Mouse (Mus musculus) CH12.LX (cell line): ENCODE data around the gene Prkcd. TPM values are rescaled to one million over a fixed set of nuclear protein-coding genes. Genes with fewer than 3 reads are reported as not detected.

Source experiments
- DNase-seq: peaks from one replicate; pipeline ENCODE4 v3.0.0-alpha.2; 2013; ENCODE audit errors: extremely low read depth
- H3K27ac ChIP-seq: 2 replicates; pipeline ENCODE4 v1.5.1; 2012; ENCODE audit warnings: low read depth, mild to moderate bottlenecking, control low read depth, moderate library complexity; ENCODE audit not compliant: insufficient read depth
- H3K27me3 ChIP-seq: replicated peaks from 2 replicates; pipeline ENCODE3; 2012; ENCODE audit warnings: inconsistent platforms
- H3K36me3 ChIP-seq, 2 experiments: replicated peaks in 1 of 2; 2 replicates each; pipeline versions ENCODE3 to v1.6.1; 2012; ENCODE audit warnings: inconsistent platforms in 1 of 2, low read length in 1 of 2, mild to moderate bottlenecking in 1 of 2, mixed read lengths in 1 of 2, moderate library complexity in 1 of 2; ENCODE audit not compliant: control insufficient read depth in 1 of 2, insufficient read depth in 1 of 2
- H3K4me1 ChIP-seq, 2 experiments: 2 replicates each; pipeline ENCODE4 v1.6.1; 2012; ENCODE audit warnings: inconsistent platforms in 1 of 2, moderate library complexity in 1 of 2; ENCODE audit not compliant: insufficient read depth in 2 of 2, control insufficient read depth in 1 of 2
- H3K4me2 ChIP-seq: 2 replicates; pipeline ENCODE4 v1.6.1; 2012; ENCODE audit warnings: low read depth, mild to moderate bottlenecking, control low read depth; ENCODE audit not compliant: poor library complexity, insufficient read depth, severe bottlenecking
- H3K4me3 ChIP-seq, 3 experiments: fragments of 150-350 bp in 1 of 3; sonication (generic) in 1 of 3; replicated peaks in 1 of 3; 2 replicates each; pipeline versions ENCODE3 to v1.5.1; 2011 to 2012; ENCODE audit warnings: low read depth in 2 of 3, low read length in 2 of 3, mild to moderate bottlenecking in 2 of 3, moderate library complexity in 2 of 3, control low read depth in 1 of 3, improper control_type of control experiment in 1 of 3, inconsistent platforms in 1 of 3, mixed read lengths in 1 of 3; ENCODE audit not compliant: poor library complexity in 1 of 3
- H3K79me2 ChIP-seq: replicated peaks from 2 replicates; pipeline ENCODE4 v1.6.1; 2012; ENCODE audit warnings: mild to moderate bottlenecking, moderate library complexity; ENCODE audit not compliant: control insufficient read depth, poor library complexity, insufficient read depth, severe bottlenecking; ENCODE audit errors: extremely low read depth
- H3K9ac ChIP-seq: 2 replicates; pipeline ENCODE4 v1.6.1; 2012; ENCODE audit warnings: low read depth, mild to moderate bottlenecking, control low read depth, moderate library complexity; ENCODE audit not compliant: insufficient read depth
- H3K9me3 ChIP-seq: replicated peaks from 2 replicates; pipeline ENCODE3; 2012; ENCODE audit warnings: low read length, inconsistent platforms, mixed read lengths
- BHLHE40 ChIP-seq: IDR thresholded peaks from 2 replicates; pipeline ENCODE4 v1.6.1; 2011; ENCODE audit warnings: mild to moderate bottlenecking, low read depth, low read length, improper control_type of control experiment
- CHD2 ChIP-seq: IDR thresholded peaks from 2 replicates; pipeline ENCODE4 v1.6.1; 2011; ENCODE audit warnings: low read length, improper control_type of control experiment
- E2F4 ChIP-seq: IDR thresholded peaks from 2 replicates; pipeline ENCODE4 v1.6.1; 2011; ENCODE audit warnings: low read depth, low read length, improper control_type of control experiment; ENCODE audit not compliant: insufficient replicate concordance
- ELF1 ChIP-seq: IDR thresholded peaks from 2 replicates; pipeline ENCODE4 v1.6.1; 2014; ENCODE audit warnings: low read depth, mild to moderate bottlenecking, inconsistent platforms, low read length, improper control_type of control experiment
- EP300 ChIP-seq: IDR thresholded peaks from 2 replicates; pipeline ENCODE4 v1.6.1; 2011; ENCODE audit warnings: low read length, improper control_type of control experiment
- ETS1 ChIP-seq: conservative IDR thresholded peaks from 2 replicates; pipeline ENCODE4 v1.6.1; 2012; ENCODE audit warnings: low read depth, mild to moderate bottlenecking, inconsistent platforms, low read length, improper control_type of control experiment, moderate library complexity
- GABPA ChIP-seq: IDR thresholded peaks from 2 replicates; pipeline ENCODE4 v1.6.1; 2012; ENCODE audit warnings: low read depth, low read length, improper control_type of control experiment, inconsistent platforms; ENCODE audit not compliant: insufficient replicate concordance
- IRF4 ChIP-seq: IDR thresholded peaks from 2 replicates; pipeline ENCODE4 v1.6.1; 2014; ENCODE audit warnings: low read depth, mild to moderate bottlenecking, inconsistent platforms, low read length, improper control_type of control experiment
- KAT2A ChIP-seq: IDR thresholded peaks from 2 replicates; pipeline ENCODE4 v1.6.1; 2012; ENCODE audit warnings: low read length, improper control_type of control experiment, inconsistent platforms; ENCODE audit not compliant: insufficient replicate concordance
- MAFK ChIP-seq: IDR thresholded peaks from 2 replicates; pipeline ENCODE4 v1.6.1; 2011; ENCODE audit warnings: low read length, improper control_type of control experiment; ENCODE audit not compliant: insufficient replicate concordance
- MAX ChIP-seq: IDR thresholded peaks from 2 replicates; pipeline ENCODE4 v1.6.1; 2011; ENCODE audit warnings: low read length, improper control_type of control experiment
- MAZ ChIP-seq: IDR thresholded peaks from 2 replicates; pipeline ENCODE4 v1.6.1; 2012; ENCODE audit warnings: low read depth, mild to moderate bottlenecking, inconsistent platforms, low read length, improper control_type of control experiment, moderate library complexity
- MEF2A ChIP-seq: IDR thresholded peaks from 2 replicates; pipeline ENCODE4 v1.6.1; 2014; ENCODE audit warnings: low read depth, mild to moderate bottlenecking, inconsistent platforms, low read length, improper control_type of control experiment, borderline replicate concordance
- MXI1 ChIP-seq: IDR thresholded peaks from 2 replicates; pipeline ENCODE4 v1.6.1; 2011; ENCODE audit warnings: mild to moderate bottlenecking, low read depth, low read length, improper control_type of control experiment
- MYC ChIP-seq: IDR thresholded peaks from 2 replicates; pipeline ENCODE4 v1.6.1; 2011; ENCODE audit warnings: low read depth, mild to moderate bottlenecking, improper control_type of control experiment, low read length
- NELFE ChIP-seq: IDR thresholded peaks from 2 replicates; pipeline ENCODE4 v1.6.1; 2011; ENCODE audit warnings: low read depth, low read length, improper control_type of control experiment
- NRF1 ChIP-seq: IDR thresholded peaks from 2 replicates; pipeline ENCODE4 v1.6.1; 2014; ENCODE audit warnings: low read depth, mild to moderate bottlenecking, inconsistent platforms, low read length, improper control_type of control experiment, moderate library complexity
- PAX5 ChIP-seq: IDR thresholded peaks from 2 replicates; pipeline ENCODE4 v1.6.1; 2012; ENCODE audit warnings: low read length, inconsistent platforms, mixed read lengths
- POLR2A ChIP-seq: IDR thresholded peaks from 2 replicates; pipeline ENCODE4 v1.6.1; 2011; ENCODE audit warnings: low read depth, mild to moderate bottlenecking, improper control_type of control experiment, low read length
- SIN3A ChIP-seq: IDR thresholded peaks from 2 replicates; pipeline ENCODE4 v1.6.1; 2012; ENCODE audit warnings: low read length, improper control_type of control experiment, inconsistent platforms
- SMC3 ChIP-seq: IDR thresholded peaks from 2 replicates; pipeline ENCODE4 v1.6.1; 2011; ENCODE audit warnings: low read depth, low read length, improper control_type of control experiment
- TCF12 ChIP-seq: IDR thresholded peaks from 2 replicates; pipeline ENCODE4 v1.6.1; 2014; ENCODE audit warnings: low read depth, mild to moderate bottlenecking, inconsistent platforms, low read length, improper control_type of control experiment
- USF1 ChIP-seq: IDR thresholded peaks from 2 replicates; pipeline ENCODE4 v1.6.1; 2014; ENCODE audit warnings: low read depth, mild to moderate bottlenecking, inconsistent platforms, low read length, improper control_type of control experiment
- USF2 ChIP-seq: conservative IDR thresholded peaks from 2 replicates; pipeline ENCODE4 v1.6.1; 2011; ENCODE audit warnings: low read depth, low read length, improper control_type of control experiment
- ZC3H11A ChIP-seq: IDR thresholded peaks from 2 replicates; pipeline ENCODE4 v1.6.1; 2012; ENCODE audit warnings: low read depth, mild to moderate bottlenecking, inconsistent platforms, low read length, improper control_type of control experiment
- ZMIZ1 ChIP-seq: IDR thresholded peaks from 2 replicates; pipeline ENCODE4 v1.6.1; 2012; ENCODE audit warnings: low read depth, mild to moderate bottlenecking, inconsistent platforms, low read length, improper control_type of control experiment
- ZNF384 ChIP-seq: IDR thresholded peaks from 2 replicates; pipeline ENCODE4 v1.6.1; 2012; ENCODE audit warnings: low read depth, low read length, improper control_type of control experiment, inconsistent platforms
- dilution Hi-C: fragments of 300-500 bp; cut with MboI; formaldehyde crosslinking; loops from 2 replicates; pipeline ENCODE4 v1.14.3; 2020; ENCODE audit warnings: low sequenced_read_pairs; ENCODE audit not compliant: extremely low pct_unique_long_range_greater_than_20kb, extremely low pct_ligation_motif_present
- in situ Hi-C: fragments of 300-500 bp; cut with MboI; formaldehyde crosslinking; loops from 3 replicates; pipeline ENCODE4 v1.14.3; 2019; ENCODE audit warnings: low sequenced_read_pairs, low pct_ligation_motif_present, low pct_unique_long_range_greater_than_20kb, mixed read lengths
- polyA plus RNA-seq: library from polyadenylated mRNA; unstranded; fragments of >175 nt; gene quantifications from 2 replicates; pipeline ENCODE4 v1.2.1, GENCODE M21; 2012; ENCODE audit warnings: low read depth; ENCODE audit not compliant: insufficient read length
- total RNA-seq, 2 experiments: library from RNA; depleted of rRNA; stranded (reverse); fragments of 300-350 nt in 1 of 2; fragments of >200 nt in 1 of 2; gene quantifications; 2 replicates each; pipeline ENCODE4 v1.2.3; 2012 to 2014

Gene Prkcd
- total and polyA plus RNA-seq, 3 experiments = 109 to 186 (median 122) TPM

DNA sequence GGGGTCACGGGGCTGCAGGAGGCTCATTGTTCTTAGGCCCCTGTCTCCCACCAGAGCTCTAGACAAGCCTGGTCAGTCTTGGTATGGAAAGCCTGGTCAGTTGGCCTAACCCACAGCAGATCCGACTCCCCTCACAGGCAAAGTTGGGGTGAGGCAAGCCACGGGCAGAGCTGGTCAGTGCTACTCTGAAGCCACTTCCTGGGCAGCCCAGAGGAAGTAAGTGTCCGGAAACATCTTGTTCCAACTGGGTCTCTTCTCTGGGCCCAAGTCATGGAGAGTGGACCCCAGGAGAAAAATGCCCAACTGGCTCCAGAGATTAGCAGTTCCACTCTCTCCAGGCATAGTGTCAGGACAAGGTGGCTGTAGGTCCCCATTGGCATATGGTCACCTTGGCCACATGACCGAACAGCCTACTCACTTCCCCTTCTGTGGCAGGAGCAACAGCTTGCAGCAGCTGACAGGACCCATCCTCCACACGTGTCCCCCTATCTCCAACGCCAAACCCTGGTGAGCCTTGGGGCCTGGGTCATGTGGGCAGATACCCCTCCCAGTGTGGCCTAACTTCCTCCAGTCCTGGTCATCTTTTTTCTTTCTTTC lies 5.9 kb downstream of the Prkcd start:
- in situ Hi-C loops = no loop called here
- Histone ChIP-seq H3K4me2 (no peak overlapping the region), H3K4me1 (peaks cover 64 to 89% of the 10 kb centered on the region in 2 experiments), H3K27me3 (no peaks in the 10 kb centered on the region), H3K4me3 (peak overlapping the region in 1 of 3 experiments; percentile 0), H3K27ac (peak overlapping the region; percentile 29), H3K36me3 (peaks cover 29 to 92% of the 10 kb centered on the region in 2 experiments), H3K9ac (no peak overlapping the region), H3K9me3 (no peaks in the 10 kb centered on the region), H3K79me2 (peaks cover 93% of the 10 kb centered on the region)
- dilution Hi-C loops = no loop called here
- TF ChIP-seq CHD2 (peak; percentile 54; the same call in 1 of the 2 replicates), MYC (peak; percentile 61; the same call in 1 of the 2 replicates), ETS1 (peak; percentile 75), KAT2A (no peak), USF2 (peak; percentile 49), TCF12 (peak; percentile 41; the same call in 1 of the 2 replicates), SIN3A (peak; percentile 68; the same call in 1 of the 2 replicates), GABPA (no peak), ZNF384 (no peak), EP300 (peak; percentile 72), MAX (peak; percentile 82), E2F4 (no peak), ZC3H11A (no peak), PAX5 (no peak), MAFK (no peak), MXI1 (peak; percentile 84), USF1 (peak; percentile 67), BHLHE40 (peak; percentile 89), SMC3 (no peak), MAZ (no peak), IRF4 (peak; percentile 77), MEF2A (no peak), ZMIZ1 (no peak), POLR2A (no peak), ELF1 (peak; percentile 33; the same call in 1 of the 2 replicates), NELFE (no peak), NRF1 (no peak)
- DNase-seq = peak; percentile 49
